Mouse (Mus musculus): ENCODE data around the gene Sbk1. TPM values are rescaled to one million over a fixed set of nuclear protein-coding genes. Genes with fewer than 3 reads are reported as not detected.

Sbk1 gene
- total and polyA plus RNA-seq, 2 experiments from 2014 or later, result 184 to 535 TPM

- H3K4me3 ChIP-seq (ENCODE audit: low read depth, low read length), result no peak overlapping the region
- DNase-seq (ENCODE audit: low spot score) (no peak), ATAC-seq (ENCODE audit: low FRiP score) (no peak)
- no peaks in the 10 kb centered on the region for H3K9me3 ChIP-seq (ENCODE audit: low read length)
- no peak overlapping the region for H3K4me2 ChIP-seq (ENCODE audit: low read depth, low read length, poor library complexity, severe bottlenecking)
- TF ChIP-seq CTCF (IDR thresholded peaks at IDR 0.05), result no peak
- no peak overlapping the region for H3K27ac ChIP-seq (ENCODE audit: low read depth, low read length)
- H3K9ac ChIP-seq (replicated peaks; ENCODE audit: low read length, poor library complexity, severe bottlenecking), result no peak overlapping the region
- H3K36me3 ChIP-seq (ENCODE audit: insufficient read depth, low read length), result peaks cover 39% of the 10 kb centered on the region
- H3K4me1 ChIP-seq (ENCODE audit: insufficient read depth, low read length), result peaks cover 7% of the 10 kb centered on the region; the same call in 1 of the 2 replicates
- 88% methylated on average over 5 of the region's 5 CpGs for WGBS
- no peaks in the 10 kb centered on the region for H3K27me3 ChIP-seq (ENCODE audit: insufficient read depth, low read length)
These were observed 11.6 kb downstream of the Sbk1 start for GRCm38 (mm10) chr7:126284021-126284420.

GRCm38 (mm10) chr7:126284441-126284840 is 12.0 kb downstream of the Sbk1 start:
- Histone ChIP-seq H3K4me1 (ENCODE audit: insufficient read depth, low read length) (peaks cover 6% of the 10 kb centered on the region; the same call in 1 of the 2 replicates), H3K4me2 (ENCODE audit: low read depth, low read length, poor library complexity, severe bottlenecking) (no peak overlapping the region), H3K4me3 (ENCODE audit: low read depth, low read length) (no peak overlapping the region), H3K36me3 (ENCODE audit: insufficient read depth, low read length) (peaks cover 39% of the 10 kb centered on the region), H3K9me3 (ENCODE audit: low read length) (no peaks in the 10 kb centered on the region), H3K9ac (replicated peaks; ENCODE audit: low read length, poor library complexity, severe bottlenecking) (no peak overlapping the region), H3K27me3 (ENCODE audit: insufficient read depth, low read length) (no peaks in the 10 kb centered on the region), H3K27ac (ENCODE audit: low read depth, low read length) (no peak overlapping the region)
- ATAC-seq (ENCODE audit: low FRiP score) (no peak), DNase-seq (ENCODE audit: low spot score) (no peak)
- WGBS, result 80% methylated on average over 4 of the region's 4 CpGs
- no peak for TF ChIP-seq CTCF (IDR thresholded peaks at IDR 0.05)

- TF ChIP-seq CTCF (IDR thresholded peaks at IDR 0.05), result no peak
- H3K4me2 ChIP-seq (ENCODE audit: low read depth, low read length, poor library complexity, severe bottlenecking), result no peak overlapping the region
- DNase-seq (ENCODE audit: low spot score) (no peak), ATAC-seq (ENCODE audit: low FRiP score) (no peak)
- no peaks in the 10 kb centered on the region for H3K27me3 ChIP-seq (ENCODE audit: insufficient read depth, low read length)
- peaks cover 5% of the 10 kb centered on the region; the same call in 1 of the 2 replicates for H3K4me1 ChIP-seq (ENCODE audit: insufficient read depth, low read length)
- no peak overlapping the region for H3K9ac ChIP-seq (replicated peaks; ENCODE audit: low read length, poor library complexity, severe bottlenecking)
- WGBS, result 62% methylated on average over 4 of the region's 4 CpGs
- 0 out of 2 replicates have a peak overlapping the region, but pooled peaks have one; percentile 12 for H3K27ac ChIP-seq (ENCODE audit: low read depth, low read length)
- H3K9me3 ChIP-seq (ENCODE audit: low read length), result no peaks in the 10 kb centered on the region
- H3K4me3 ChIP-seq (ENCODE audit: low read depth, low read length), result no peak overlapping the region
- peaks cover 39% of the 10 kb centered on the region for H3K36me3 ChIP-seq (ENCODE audit: insufficient read depth, low read length)
These were observed 12.4 kb downstream of the Sbk1 start for GRCm38 (mm10) chr7:126284865-126285264.

- Histone ChIP-seq H3K4me2 (ENCODE audit: low read depth, low read length, poor library complexity, severe bottlenecking) (no peak overlapping the region), H3K27me3 (ENCODE audit: insufficient read depth, low read length) (no peaks in the 10 kb centered on the region), H3K9me3 (ENCODE audit: low read length) (no peaks in the 10 kb centered on the region), H3K27ac (ENCODE audit: low read depth, low read length) (peak overlapping the region; percentile 12; the same call in 1 of the 2 replicates), H3K4me1 (ENCODE audit: insufficient read depth, low read length) (peaks cover 5% of the 10 kb centered on the region; the same call in 1 of the 2 replicates), H3K9ac (replicated peaks; ENCODE audit: low read length, poor library complexity, severe bottlenecking) (no peak overlapping the region), H3K4me3 (ENCODE audit: low read depth, low read length) (no peak overlapping the region), H3K36me3 (ENCODE audit: insufficient read depth, low read length) (peaks cover 41% of the 10 kb centered on the region)
- 77% methylated on average over 12 of the region's 12 CpGs for WGBS
- no peak for TF ChIP-seq CTCF (IDR thresholded peaks at IDR 0.05)
- ATAC-seq (ENCODE audit: low FRiP score) (no peak), DNase-seq (ENCODE audit: low spot score) (no peak)
These were observed 13.1 kb downstream of the Sbk1 start for GRCm38 (mm10) chr7:126285293-126286211.

- TF ChIP-seq CTCF (IDR thresholded peaks at IDR 0.05), result 0 out of 2 replicates have a peak, but pooled peaks have one; percentile 9
- Histone ChIP-seq H3K27ac (ENCODE audit: low read depth, low read length) (no peak overlapping the region), H3K4me1 (ENCODE audit: insufficient read depth, low read length) (peaks cover 5% of the 10 kb centered on the region; the same call in 1 of the 2 replicates), H3K4me3 (ENCODE audit: low read depth, low read length) (no peak overlapping the region), H3K9ac (replicated peaks; ENCODE audit: low read length, poor library complexity, severe bottlenecking) (no peak overlapping the region), H3K27me3 (ENCODE audit: insufficient read depth, low read length) (no peaks in the 10 kb centered on the region), H3K4me2 (ENCODE audit: low read depth, low read length, poor library complexity, severe bottlenecking) (no peak overlapping the region), H3K36me3 (ENCODE audit: insufficient read depth, low read length) (peaks cover 42% of the 10 kb centered on the region), H3K9me3 (ENCODE audit: low read length) (no peaks in the 10 kb centered on the region)
- 83% methylated on average over 2 of the region's 2 CpGs for WGBS
- DNase-seq (ENCODE audit: low spot score), result no peak
- no peak for ATAC-seq (ENCODE audit: low FRiP score)
These were observed 13.9 kb downstream of the Sbk1 start for GRCm38 (mm10) chr7:126286311-126286710.

Data from midbrain, postnatal 0 days (tissue).